Mouse (Mus musculus): ENCODE results near the gene Hmgcr. TPM values are rescaled to one million over a fixed set of nuclear protein-coding genes. Genes with fewer than 3 reads are reported as not detected.

The Hmgcr gene
- 108 and 118 TPM in 2 replicates for polyA plus RNA-seq (2016; fragmentation: Nextera tagmentation; extraction: Ambion mirVana)

- H3K4me1 ChIP-seq, result peaks cover 27% of the 10 kb centered on the region
- no peaks in the 10 kb centered on the region for H3K27me3 ChIP-seq
- peak; percentile 100 for ATAC-seq (ENCODE audit: insufficient number of reproducible peaks, insufficient read depth, low FRiP score, low TSS enrichment)
- peak within 1 kb of the TSS; percentile 91 for H3K27ac ChIP-seq
- peak within 1 kb of the TSS; percentile 60 for H3K4me2 ChIP-seq (replicated peaks)
- peak within 1 kb of the TSS; percentile 96 for H3K9ac ChIP-seq
- peaks cover 6% of the 10 kb centered on the region for H3K36me3 ChIP-seq
- peak within 1 kb of the TSS; percentile 99 for H3K4me3 ChIP-seq
- under 1% methylated on average over 70 of the region's 70 CpGs for WGBS
- H3K9me3 ChIP-seq, result no peaks in the 10 kb centered on the region
Measured at GRCm38 (mm10) chr13:96670406-96671077, at the start of gene Hmgcr. Gene Hmgcr, minus strand, starts transcription at chr13:96670936.

- no peak overlapping the region for H3K27ac ChIP-seq
- no peaks in the 10 kb centered on the region for H3K36me3 ChIP-seq
- no peak for ATAC-seq (ENCODE audit: insufficient number of reproducible peaks, insufficient read depth, low FRiP score, low TSS enrichment)
- 73% methylated on average over 2 of the region's 2 CpGs for WGBS
- no peak overlapping the region for H3K4me3 ChIP-seq
- no peak overlapping the region for H3K9ac ChIP-seq
- H3K4me1 ChIP-seq, result no peaks in the 10 kb centered on the region
- H3K9me3 ChIP-seq, result no peaks in the 10 kb centered on the region
- no peak overlapping the region for H3K4me2 ChIP-seq (replicated peaks)
- no peaks in the 10 kb centered on the region for H3K27me3 ChIP-seq
Measured at GRCm38 (mm10) chr13:96720003-96720402, 49.3 kb upstream of the Hmgcr start.

GRCm38 (mm10) chr13:96717821-96718220, 47.1 kb upstream of the Hmgcr start:
- no peak overlapping the region for H3K27ac ChIP-seq
- ATAC-seq (ENCODE audit: insufficient number of reproducible peaks, insufficient read depth, low FRiP score, low TSS enrichment), result no peak
- H3K4me1 ChIP-seq, result no peaks in the 10 kb centered on the region
- no peak overlapping the region for H3K4me3 ChIP-seq
- no peak overlapping the region for H3K9ac ChIP-seq
- no peaks in the 10 kb centered on the region for H3K36me3 ChIP-seq
- no peak overlapping the region for H3K4me2 ChIP-seq (replicated peaks)
- H3K9me3 ChIP-seq, result no peaks in the 10 kb centered on the region
- no peaks in the 10 kb centered on the region for H3K27me3 ChIP-seq
- WGBS, result 66% methylated on average over 1 of the region's 1 CpGs

GRCm38 (mm10) chr13:96716311-96716710, 45.6 kb upstream of the Hmgcr start:
- no peak for ATAC-seq (ENCODE audit: insufficient number of reproducible peaks, insufficient read depth, low FRiP score, low TSS enrichment)

GRCm38 (mm10) chr13:96709269-96710233, 38.8 kb upstream of the Hmgcr start:
- WGBS, result 70% methylated on average over 8 of the region's 8 CpGs
- no peaks in the 10 kb centered on the region for H3K4me1 ChIP-seq
- no peaks in the 10 kb centered on the region for H3K9me3 ChIP-seq
- no peak overlapping the region for H3K27ac ChIP-seq
- no peaks in the 10 kb centered on the region for H3K27me3 ChIP-seq
- ATAC-seq (ENCODE audit: insufficient number of reproducible peaks, insufficient read depth, low FRiP score, low TSS enrichment), result no peak
- H3K4me2 ChIP-seq (replicated peaks), result no peak overlapping the region
- H3K9ac ChIP-seq, result no peak overlapping the region
- H3K4me3 ChIP-seq, result no peak overlapping the region
- no peaks in the 10 kb centered on the region for H3K36me3 ChIP-seq

More at GRCm38 (mm10) chr13:96716311-96716710, 45.6 kb upstream of the Hmgcr start:
- Histone ChIP-seq H3K4me2 (replicated peaks) (no peak overlapping the region), H3K4me1 (no peaks in the 10 kb centered on the region), H3K9ac (no peak overlapping the region), H3K27me3 (no peaks in the 10 kb centered on the region), H3K9me3 (no peaks in the 10 kb centered on the region), H3K4me3 (no peak overlapping the region), H3K27ac (no peak overlapping the region), H3K36me3 (no peaks in the 10 kb centered on the region)
- WGBS, result 88% methylated on average over 2 of the region's 2 CpGs

- H3K9ac ChIP-seq, result no peak overlapping the region
- 74% methylated on average over 9 of the region's 9 CpGs for WGBS
- H3K4me2 ChIP-seq (replicated peaks), result no peak overlapping the region
- no peak overlapping the region for H3K27ac ChIP-seq
- no peak for ATAC-seq (ENCODE audit: insufficient number of reproducible peaks, insufficient read depth, low FRiP score, low TSS enrichment)
- no peaks in the 10 kb centered on the region for H3K27me3 ChIP-seq
- H3K4me3 ChIP-seq, result no peak overlapping the region
- no peaks in the 10 kb centered on the region for H3K9me3 ChIP-seq
- no peaks in the 10 kb centered on the region for H3K4me1 ChIP-seq
- H3K36me3 ChIP-seq, result no peaks in the 10 kb centered on the region
Measured at GRCm38 (mm10) chr13:96702567-96703278, 32.0 kb upstream of the Hmgcr start.

GRCm38 (mm10) chr13:96697805-96698586, 27.3 kb upstream of the Hmgcr start:
- H3K4me1 ChIP-seq, result no peaks in the 10 kb centered on the region
- no peak overlapping the region for H3K4me3 ChIP-seq
- no peaks in the 10 kb centered on the region for H3K9me3 ChIP-seq
- 77% methylated on average over 8 of the region's 8 CpGs for WGBS
- no peaks in the 10 kb centered on the region for H3K27me3 ChIP-seq
- ATAC-seq (ENCODE audit: insufficient number of reproducible peaks, insufficient read depth, low FRiP score, low TSS enrichment), result no peak
- H3K36me3 ChIP-seq, result no peaks in the 10 kb centered on the region
- no peak overlapping the region for H3K9ac ChIP-seq
- no peak overlapping the region for H3K4me2 ChIP-seq (replicated peaks)
- H3K27ac ChIP-seq, result no peak overlapping the region

GRCm38 (mm10) chr13:96695428-96695827, 24.7 kb upstream of the Hmgcr start:
- Histone ChIP-seq H3K9me3 (no peaks in the 10 kb centered on the region), H3K27me3 (no peaks in the 10 kb centered on the region), H3K4me2 (replicated peaks) (no peak overlapping the region), H3K4me1 (no peaks in the 10 kb centered on the region), H3K36me3 (no peaks in the 10 kb centered on the region), H3K9ac (no peak overlapping the region), H3K4me3 (no peak overlapping the region), H3K27ac (no peak overlapping the region)
- no peak for ATAC-seq (ENCODE audit: insufficient number of reproducible peaks, insufficient read depth, low FRiP score, low TSS enrichment)
- 94% methylated on average over 2 of the region's 2 CpGs for WGBS

GRCm38 (mm10) chr13:96689901-96690300, 19.2 kb upstream of the Hmgcr start:
- no peak overlapping the region for H3K9ac ChIP-seq
- ATAC-seq (ENCODE audit: insufficient number of reproducible peaks, insufficient read depth, low FRiP score, low TSS enrichment), result no peak
- no peak overlapping the region for H3K27ac ChIP-seq
- 89% methylated on average over 5 of the region's 5 CpGs for WGBS
- H3K4me1 ChIP-seq, result no peaks in the 10 kb centered on the region
- no peaks in the 10 kb centered on the region for H3K27me3 ChIP-seq
- no peak overlapping the region for H3K4me2 ChIP-seq (replicated peaks)
- H3K9me3 ChIP-seq, result no peaks in the 10 kb centered on the region
- no peak overlapping the region for H3K4me3 ChIP-seq
- H3K36me3 ChIP-seq, result no peaks in the 10 kb centered on the region

GRCm38 (mm10) chr13:96687261-96687660, 16.5 kb upstream of the Hmgcr start:
- Histone ChIP-seq H3K27me3 (no peaks in the 10 kb centered on the region), H3K36me3 (no peaks in the 10 kb centered on the region), H3K4me1 (no peaks in the 10 kb centered on the region), H3K9me3 (no peaks in the 10 kb centered on the region), H3K4me2 (replicated peaks) (no peak overlapping the region), H3K9ac (no peak overlapping the region), H3K27ac (no peak overlapping the region), H3K4me3 (no peak overlapping the region)
- no peak for ATAC-seq (ENCODE audit: insufficient number of reproducible peaks, insufficient read depth, low FRiP score, low TSS enrichment)
- 91% methylated on average over 9 of the region's 9 CpGs for WGBS

GRCm38 (mm10) chr13:96684779-96685178, 14.0 kb upstream of the Hmgcr start:
- no peak for ATAC-seq (ENCODE audit: insufficient number of reproducible peaks, insufficient read depth, low FRiP score, low TSS enrichment)
- H3K9ac ChIP-seq, result no peak overlapping the region
- no peak overlapping the region for H3K4me3 ChIP-seq
- no peaks in the 10 kb centered on the region for H3K4me1 ChIP-seq
- no peaks in the 10 kb centered on the region for H3K27me3 ChIP-seq
- no peak overlapping the region for H3K4me2 ChIP-seq (replicated peaks)
- H3K9me3 ChIP-seq, result no peaks in the 10 kb centered on the region
- 82% methylated on average over 5 of the region's 5 CpGs for WGBS
- H3K36me3 ChIP-seq, result no peaks in the 10 kb centered on the region
- H3K27ac ChIP-seq, result no peak overlapping the region
